Mouse (Mus musculus): Measurements from ENCODE around the gene Ppp1r13l. TPM values are rescaled to one million over a fixed set of nuclear protein-coding genes. Genes with fewer than 3 reads are reported as not detected.

The Ppp1r13l gene
- polyA plus RNA-seq, 1 experiment: 0.96 TPM

- H3K36me3 ChIP-seq (ENCODE audit: control insufficient read depth): peaks cover 6% of the 10 kb centered on the region
Observed at GRCm38 (mm10) chr7:19373367-19373766, 13.8 kb downstream of the Ppp1r13l start.

GRCm38 (mm10) chr7:19375368-19375767, 15.8 kb downstream of the Ppp1r13l start:
- Histone ChIP-seq H3K27me3 (ENCODE audit: control insufficient read depth) (no peaks in the 10 kb centered on the region), H3K9me3 (ENCODE audit: control insufficient read depth, low read length) (no peaks in the 10 kb centered on the region), H3K36me3 (ENCODE audit: control insufficient read depth) (peaks cover 6% of the 10 kb centered on the region), H3K4me3 (replicated peaks) (no peak overlapping the region), H3K4me1 (ENCODE audit: control insufficient read depth) (peaks cover 3% of the 10 kb centered on the region; the same call in 1 of the 2 replicates)
- TF ChIP-seq TAL1 (IDR thresholded peaks at IDR 0.05; ENCODE audit: low read length): no peak
- no peak for TF ChIP-seq GATA1 (IDR thresholded peaks at IDR 0.05; ENCODE audit: low read length)

More at GRCm38 (mm10) chr7:19373367-19373766, 13.8 kb downstream of the Ppp1r13l start:
- no peaks in the 10 kb centered on the region for H3K9me3 ChIP-seq (ENCODE audit: control insufficient read depth, low read length)
- H3K4me3 ChIP-seq (replicated peaks): no peak overlapping the region
- peaks cover 12% of the 10 kb centered on the region for H3K4me1 ChIP-seq (ENCODE audit: control insufficient read depth)
- TF ChIP-seq TAL1 (IDR thresholded peaks at IDR 0.05; ENCODE audit: low read length) (no peak), GATA1 (IDR thresholded peaks at IDR 0.05; ENCODE audit: low read length) (no peak)
- peaks cover 16% of the 10 kb centered on the region for H3K27me3 ChIP-seq (ENCODE audit: control insufficient read depth)

- H3K4me3 ChIP-seq (replicated peaks): no peak overlapping the region
- H3K36me3 ChIP-seq (ENCODE audit: control insufficient read depth): peaks cover 6% of the 10 kb centered on the region
- H3K9me3 ChIP-seq (ENCODE audit: control insufficient read depth, low read length): no peaks in the 10 kb centered on the region
- H3K27me3 ChIP-seq (ENCODE audit: control insufficient read depth): no peaks in the 10 kb centered on the region
- no peak for TF ChIP-seq TAL1 (IDR thresholded peaks at IDR 0.05; ENCODE audit: low read length)
- no peak for TF ChIP-seq GATA1 (IDR thresholded peaks at IDR 0.05; ENCODE audit: low read length)
- peaks cover 4% of the 10 kb centered on the region for H3K4me1 ChIP-seq (ENCODE audit: control insufficient read depth)
Observed at GRCm38 (mm10) chr7:19376019-19376418, 16.5 kb downstream of the Ppp1r13l start.

GRCm38 (mm10) chr7:19378049-19378448, 18.5 kb downstream of the Ppp1r13l start:
- Histone ChIP-seq H3K27me3 (ENCODE audit: control insufficient read depth) (no peaks in the 10 kb centered on the region), H3K36me3 (ENCODE audit: control insufficient read depth) (peaks cover 6% of the 10 kb centered on the region), H3K4me1 (ENCODE audit: control insufficient read depth) (peaks cover 20% of the 10 kb centered on the region), H3K4me3 (replicated peaks) (no peak overlapping the region), H3K9me3 (ENCODE audit: control insufficient read depth, low read length) (no peaks in the 10 kb centered on the region)
- TF ChIP-seq GATA1 (IDR thresholded peaks at IDR 0.05; ENCODE audit: low read length) (no peak), TAL1 (IDR thresholded peaks at IDR 0.05; ENCODE audit: low read length) (no peak)

- H3K4me3 ChIP-seq (replicated peaks): peak within 1 kb of the TSS; percentile 90
- H3K36me3 ChIP-seq (ENCODE audit: control insufficient read depth): peaks cover 33% of the 10 kb centered on the region
- no peaks in the 10 kb centered on the region for H3K9me3 ChIP-seq (ENCODE audit: control insufficient read depth, low read length)
- peaks cover 26% of the 10 kb centered on the region for H3K4me1 ChIP-seq (ENCODE audit: control insufficient read depth)
- no peak for TF ChIP-seq GATA1 (IDR thresholded peaks at IDR 0.05; ENCODE audit: low read length)
- no peak for TF ChIP-seq TAL1 (IDR thresholded peaks at IDR 0.05; ENCODE audit: low read length)
- H3K27me3 ChIP-seq (ENCODE audit: control insufficient read depth): no peaks in the 10 kb centered on the region
Observed at GRCm38 (mm10) chr7:19381377-19382165, 22.0 kb downstream of the Ppp1r13l start, which contains the start of gene Ercc2. TSS of gene Ercc2 (plus strand) at chr7:19382010.

DNA sequence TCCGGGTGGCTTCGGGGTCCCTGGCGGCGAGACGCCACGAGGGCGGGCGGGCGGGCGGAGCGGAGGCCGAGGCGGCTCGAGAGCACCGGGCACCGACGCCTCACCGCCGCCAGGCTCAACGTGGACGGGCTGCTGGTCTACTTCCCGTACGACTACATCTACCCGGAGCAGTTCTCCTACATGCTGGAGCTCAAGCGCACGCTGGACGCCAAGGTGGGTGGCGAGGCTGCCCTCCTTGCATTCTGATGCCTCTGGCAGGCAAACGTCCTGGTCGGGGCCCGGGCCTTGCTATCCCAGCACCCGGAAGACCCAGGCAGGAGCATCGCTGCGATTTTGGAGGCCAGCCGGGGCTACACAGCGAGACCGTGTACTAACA, 22.6 kb downstream of the Ppp1r13l start:
- H3K27me3 ChIP-seq (ENCODE audit: control insufficient read depth): no peaks in the 10 kb centered on the region
- peak overlapping the region; percentile 90 for H3K4me3 ChIP-seq (replicated peaks)
- peaks cover 39% of the 10 kb centered on the region for H3K36me3 ChIP-seq (ENCODE audit: control insufficient read depth)
- H3K9me3 ChIP-seq (ENCODE audit: control insufficient read depth, low read length): no peaks in the 10 kb centered on the region
- H3K4me1 ChIP-seq (ENCODE audit: control insufficient read depth): peaks cover 32% of the 10 kb centered on the region
- TF ChIP-seq GATA1 (IDR thresholded peaks at IDR 0.05; ENCODE audit: low read length) (no peak), TAL1 (IDR thresholded peaks at IDR 0.05; ENCODE audit: low read length) (no peak)

- Histone ChIP-seq H3K4me3 (replicated peaks) (no peak overlapping the region), H3K36me3 (ENCODE audit: control insufficient read depth) (peaks cover 51% of the 10 kb centered on the region)
Observed at GRCm38 (mm10) chr7:19383708-19384107, 24.2 kb downstream of the Ppp1r13l start.

GRCm38 (mm10) chr7:19388699-19389413, 29.3 kb downstream of the Ppp1r13l start:
- no peaks in the 10 kb centered on the region for H3K27me3 ChIP-seq (ENCODE audit: control insufficient read depth)
- TF ChIP-seq TAL1 (IDR thresholded peaks at IDR 0.05; ENCODE audit: low read length) (no peak), GATA1 (IDR thresholded peaks at IDR 0.05; ENCODE audit: low read length) (no peak)
- peaks cover 11% of the 10 kb centered on the region for H3K4me1 ChIP-seq (ENCODE audit: control insufficient read depth)
- no peak overlapping the region for H3K4me3 ChIP-seq (replicated peaks)
- no peaks in the 10 kb centered on the region for H3K9me3 ChIP-seq (ENCODE audit: control insufficient read depth, low read length)
- peaks cover 95% of the 10 kb centered on the region for H3K36me3 ChIP-seq (ENCODE audit: control insufficient read depth)

More at GRCm38 (mm10) chr7:19383708-19384107, 24.2 kb downstream of the Ppp1r13l start:
- H3K9me3 ChIP-seq (ENCODE audit: control insufficient read depth, low read length): no peaks in the 10 kb centered on the region
- TF ChIP-seq TAL1 (IDR thresholded peaks at IDR 0.05; ENCODE audit: low read length) (no peak), GATA1 (IDR thresholded peaks at IDR 0.05; ENCODE audit: low read length) (no peak)
- H3K4me1 ChIP-seq (ENCODE audit: control insufficient read depth): peaks cover 35% of the 10 kb centered on the region
- no peaks in the 10 kb centered on the region for H3K27me3 ChIP-seq (ENCODE audit: control insufficient read depth)

GRCm38 (mm10) chr7:19394484-19394883, 34.9 kb downstream of the Ppp1r13l start:
- TF ChIP-seq GATA1 (IDR thresholded peaks at IDR 0.05; ENCODE audit: low read length) (no peak), TAL1 (IDR thresholded peaks at IDR 0.05; ENCODE audit: low read length) (no peak)
- Histone ChIP-seq H3K36me3 (ENCODE audit: control insufficient read depth) (peaks cover 64% of the 10 kb centered on the region), H3K4me1 (ENCODE audit: control insufficient read depth) (peaks cover 5% of the 10 kb centered on the region)

More at GRCm38 (mm10) chr7:19394484-19394883, 34.9 kb downstream of the Ppp1r13l start:
- Histone ChIP-seq H3K9me3 (ENCODE audit: control insufficient read depth, low read length) (no peaks in the 10 kb centered on the region), H3K4me3 (replicated peaks) (no peak overlapping the region), H3K27me3 (ENCODE audit: control insufficient read depth) (peaks cover 4% of the 10 kb centered on the region)

Measured in erythroblast, embryonic 14.5 days (primary cell).